Mouse (Mus musculus): ENCODE results near the gene Mia2.

DNA sequence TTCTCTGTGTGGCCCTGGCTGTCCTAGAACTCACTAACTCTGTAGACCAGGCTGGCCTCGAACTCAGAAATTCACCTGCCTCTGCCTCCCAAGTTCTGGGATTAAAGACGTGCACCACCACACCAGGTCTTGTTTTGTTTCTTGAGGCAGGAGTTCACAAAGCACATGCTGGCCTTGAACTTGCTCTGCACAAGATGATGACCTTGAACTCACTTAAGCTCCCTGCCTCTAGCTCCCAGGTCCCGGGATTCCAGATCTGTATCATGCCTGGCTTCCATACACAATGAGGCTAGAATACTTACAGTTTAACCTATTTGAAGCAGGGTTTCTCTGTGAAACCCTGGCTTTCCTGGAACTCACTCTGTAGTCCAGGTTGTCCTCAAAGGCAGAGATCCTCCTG is 121.7 kb downstream of the Mia2 start:
- TF ChIP-seq CTCF (IDR thresholded peaks at IDR 0.05; ENCODE audit: borderline replicate concordance, insufficient read depth, low read length), result no peak
- no peak for TF ChIP-seq POLR2A (IDR thresholded peaks at IDR 0.05; ENCODE audit: low read depth, low read length)
